Mouse (Mus musculus) kidney, embryonic 14.5 days (tissue): ENCODE results near the gene Lig3. TPM values are rescaled to one million over a fixed set of nuclear protein-coding genes. Genes with fewer than 3 reads are reported as not detected.

ENCODE experiments used
- ATAC-seq: fragments of 200-750 bp; cut with Nextera tagmentation; 2 replicates; pipeline ENCODE4 v1.8.0; 2017; ENCODE audit warnings: moderate number of reproducible peaks, mild to moderate bottlenecking, moderate TSS enrichment, moderate library complexity; ENCODE audit not compliant: low FRiP score, low TSS enrichment
- H3K27ac ChIP-seq: fragments of 300-500 bp; sonication (generic); 2 replicates; pipeline ENCODE4 v1.5.1; 2014; ENCODE audit warnings: low read depth, mild to moderate bottlenecking, low read length, moderate library complexity, mixed read lengths
- H3K27me3 ChIP-seq: fragments of 300-500 bp; sonication (generic); 2 replicates; pipeline ENCODE4 v1.6.1; 2014; ENCODE audit warnings: mild to moderate bottlenecking, low read length; ENCODE audit not compliant: control insufficient read depth, insufficient read depth
- H3K36me3 ChIP-seq: fragments of 300-500 bp; sonication (generic); 2 replicates; pipeline ENCODE4 v1.6.1; 2014; ENCODE audit warnings: low read length, mixed read lengths; ENCODE audit not compliant: control insufficient read depth, insufficient read depth
- H3K4me1 ChIP-seq: fragments of 300-500 bp; sonication (generic); 2 replicates; pipeline ENCODE4 v1.6.1; 2014; ENCODE audit warnings: low read length, mixed read lengths; ENCODE audit not compliant: control insufficient read depth, insufficient read depth
- H3K4me2 ChIP-seq: fragments of 300-500 bp; sonication (generic); replicated peaks from 2 replicates; pipeline ENCODE4 v1.6.1; 2014; ENCODE audit warnings: low read depth, mild to moderate bottlenecking, low read length
- H3K4me3 ChIP-seq: fragments of 300-500 bp; sonication (generic); 2 replicates; pipeline ENCODE4 v1.5.1; 2014; ENCODE audit warnings: mild to moderate bottlenecking, low read length
- H3K9ac ChIP-seq: fragments of 300-500 bp; sonication (generic); 2 replicates; pipeline ENCODE4 v1.6.1; 2014; ENCODE audit warnings: low read depth, mild to moderate bottlenecking, low read length, moderate library complexity
- H3K9me3 ChIP-seq: fragments of 300-500 bp; sonication (generic); 2 replicates; pipeline ENCODE4 v1.6.1; 2016; ENCODE audit warnings: low read length; ENCODE audit not compliant: control insufficient read depth
- WGBS: fragments of 180-500 bp; shearing (Covaris S2); extraction: QIAGEN DNeasy Blood & Tissue Kit; methylation state at CpG from one replicate; pipeline ENCODE4 v1.1.7; 2014; 5-methylcytosine and 5-hydroxymethylcytosine counted together
- polyA plus RNA-seq: library from polyadenylated mRNA; unstranded; fragments of >200 nt; fragmentation: Nextera tagmentation; extraction: Ambion mirVana; gene quantifications from 2 replicates; pipeline ENCODE4 v1.2.1, GENCODE M21; 2014

Gene Lig3
- polyA plus RNA-seq, 1 experiment from 2014 or later: 40.4 TPM

- ATAC-seq: no peak
- no peaks in the 10 kb centered on the region for H3K27me3 ChIP-seq
- H3K9me3 ChIP-seq: no peaks in the 10 kb centered on the region
- 79% methylated on average over 11 of the region's 11 CpGs for WGBS
- no peak overlapping the region for H3K27ac ChIP-seq
- no peak overlapping the region for H3K4me2 ChIP-seq
- peaks cover 18% of the 10 kb centered on the region for H3K4me1 ChIP-seq
- H3K36me3 ChIP-seq: no peaks in the 10 kb centered on the region
- no peak overlapping the region for H3K4me3 ChIP-seq
- H3K9ac ChIP-seq: no peak overlapping the region
Observed at GRCm38 (mm10) chr11:82852115-82852514, 71.2 kb downstream of the Lig3 start.

GRCm38 (mm10) chr11:82852540-82852939 lies 71.6 kb downstream of the Lig3 start:
- Histone ChIP-seq H3K9ac (no peak overlapping the region), H3K9me3 (no peaks in the 10 kb centered on the region), H3K4me1 (peaks cover 18% of the 10 kb centered on the region), H3K4me2 (no peak overlapping the region), H3K27ac (no peak overlapping the region), H3K36me3 (no peaks in the 10 kb centered on the region), H3K4me3 (no peak overlapping the region), H3K27me3 (no peaks in the 10 kb centered on the region)
- ATAC-seq: no peak
- 80% methylated on average over 10 of the region's 10 CpGs for WGBS

GRCm38 (mm10) chr11:82852958-82853357 lies 72.0 kb downstream of the Lig3 start:
- Histone ChIP-seq H3K9ac (no peak overlapping the region), H3K4me1 (peaks cover 18% of the 10 kb centered on the region), H3K4me2 (no peak overlapping the region), H3K27ac (no peak overlapping the region), H3K27me3 (no peaks in the 10 kb centered on the region), H3K4me3 (no peak overlapping the region), H3K9me3 (no peaks in the 10 kb centered on the region), H3K36me3 (no peaks in the 10 kb centered on the region)
- no peak for ATAC-seq
- 93% methylated on average over 7 of the region's 7 CpGs for WGBS

Other genes with a start within 250 kb of the Lig3 start
- 0.21 and 0.31 TPM in 2 replicates for gene Cct6b, start 16.8 kb upstream of the Lig3 start, polyA plus RNA-seq
- 33.6 and 38.3 TPM in 2 replicates for gene Zfp830, start 16.8 kb upstream of the Lig3 start, polyA plus RNA-seq
- gene Rffl, start 90.1 kb downstream of the Lig3 start, polyA plus RNA-seq: 13.1 and 23.5 TPM in 2 replicates
- gene Rad51d, start 109.5 kb downstream of the Lig3 start, polyA plus RNA-seq: 8.8 and 11.5 TPM in 2 replicates
- gene Fndc8, start 111.0 kb downstream of the Lig3 start, polyA plus RNA-seq: 0.19 and 0.23 TPM in 2 replicates
- gene Nle1, start 127.3 kb downstream of the Lig3 start, polyA plus RNA-seq: 32.2 and 33.7 TPM in 2 replicates
- 2.4 and 2.5 TPM in 2 replicates for gene Unc45b, start 129.4 kb downstream of the Lig3 start, polyA plus RNA-seq
- gene Slfn5, start 170.2 kb downstream of the Lig3 start, polyA plus RNA-seq: 6.0 and 8.0 TPM in 2 replicates
- gene Slfn9, start 210.7 kb downstream of the Lig3 start, polyA plus RNA-seq: 11.6 and 18.6 TPM in 2 replicates
- gene Slfn8, start 239.7 kb downstream of the Lig3 start, polyA plus RNA-seq: 0.17 and 0.41 TPM in 2 replicates